Mouse (Mus musculus): Measurements from ENCODE around the gene Syna. TPM values are rescaled to one million over a fixed set of nuclear protein-coding genes. Genes with fewer than 3 reads are reported as not detected.

Syna gene
- polyA plus RNA-seq, 1 experiment from 2014 or later, result not detected

DNA sequence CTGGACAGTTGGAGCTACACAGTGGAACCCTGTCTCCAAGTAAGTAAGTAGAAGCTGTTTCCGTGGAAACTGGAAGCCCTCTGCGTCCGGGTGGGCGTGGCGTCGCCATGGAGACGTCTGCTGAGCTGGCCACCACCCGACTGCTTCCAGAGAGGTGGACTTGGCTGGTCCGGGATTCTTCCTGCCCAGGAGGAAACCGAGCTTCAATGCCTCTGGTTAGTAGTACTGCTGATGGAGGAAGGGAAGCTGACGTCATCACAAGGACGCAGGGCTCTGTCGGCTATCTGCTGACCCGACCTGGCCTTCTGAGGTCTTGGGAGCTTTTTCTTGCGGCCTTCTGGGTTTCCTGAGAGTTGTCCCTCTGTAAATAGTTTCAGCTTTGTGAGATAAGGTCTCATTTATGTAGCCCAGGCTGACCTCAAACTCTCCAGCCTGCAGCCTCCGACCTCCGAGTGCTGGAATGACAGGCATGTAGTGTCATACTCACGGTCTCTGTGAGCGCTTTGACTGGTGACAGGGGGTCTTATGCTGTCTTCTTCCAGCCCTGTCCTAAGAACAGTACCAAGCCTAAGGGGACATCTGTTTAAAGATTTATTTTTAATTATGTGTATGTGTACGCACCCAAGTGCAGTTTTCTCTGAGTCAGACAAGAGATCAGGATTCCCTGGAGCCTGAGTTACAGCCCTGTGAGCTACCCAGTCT is 4.4 kb downstream of the Syna start:
- 0 out of 2 replicates have a peak, but pooled peaks cover 1% of the 10 kb centered on the region for H3K36me3 ChIP-seq (replicated peaks)
- H3K27ac ChIP-seq (replicated peaks), result peak overlapping the region; percentile 66
- peak overlapping the region; percentile 41 for H3K4me3 ChIP-seq
- H3K27me3 ChIP-seq (replicated peaks; ENCODE audit: low read depth, poor library complexity, severe bottlenecking), result no peaks in the 10 kb centered on the region
- WGBS, result 12% methylated on average over 20 of the region's 20 CpGs
- H3K9me3 ChIP-seq, result no peaks in the 10 kb centered on the region
- peaks cover 35% of the 10 kb centered on the region for H3K4me1 ChIP-seq
- peak; percentile 89 for DNase-seq (ENCODE audit: low spot score)

DNA sequence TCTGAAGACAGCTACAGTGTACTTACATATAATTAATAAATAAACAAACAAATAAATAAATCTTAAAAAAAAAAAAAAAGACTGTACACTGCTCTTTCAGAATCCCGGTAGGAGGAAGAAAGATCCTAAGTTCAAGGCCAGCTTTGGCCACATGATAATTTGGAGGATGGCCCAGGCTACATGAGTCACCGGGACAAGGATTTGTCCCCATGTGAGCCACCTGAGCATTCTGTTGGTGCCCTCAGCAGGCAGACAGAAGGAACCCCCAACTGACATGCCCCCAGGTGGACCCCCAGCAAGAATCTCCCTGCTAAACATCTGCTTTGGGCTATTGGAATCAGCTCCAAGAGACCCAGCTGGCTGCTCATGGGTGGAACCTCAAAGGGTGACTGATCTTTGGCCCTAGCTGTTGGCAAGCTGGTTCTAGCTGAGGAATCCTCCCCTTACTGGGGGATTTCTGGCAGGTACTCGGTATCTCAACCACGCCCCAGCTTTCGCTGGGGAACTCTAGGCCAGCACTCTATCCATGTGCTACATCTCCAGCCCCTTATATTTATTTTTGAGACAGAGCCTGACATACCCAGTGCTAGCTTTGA is 5.9 kb downstream of the Syna start:
- DNase-seq (ENCODE audit: low spot score), result no peak
- H3K4me3 ChIP-seq, result no peak overlapping the region
- no peaks in the 10 kb centered on the region for H3K9me3 ChIP-seq
- no peaks in the 10 kb centered on the region for H3K27me3 ChIP-seq (replicated peaks; ENCODE audit: low read depth, poor library complexity, severe bottlenecking)
- no peak overlapping the region for H3K27ac ChIP-seq (replicated peaks)
- H3K36me3 ChIP-seq (replicated peaks), result 0 out of 2 replicates have a peak, but pooled peaks cover 13% of the 10 kb centered on the region
- peaks cover 48% of the 10 kb centered on the region for H3K4me1 ChIP-seq
- 92% methylated on average over 5 of the region's 5 CpGs for WGBS

DNA sequence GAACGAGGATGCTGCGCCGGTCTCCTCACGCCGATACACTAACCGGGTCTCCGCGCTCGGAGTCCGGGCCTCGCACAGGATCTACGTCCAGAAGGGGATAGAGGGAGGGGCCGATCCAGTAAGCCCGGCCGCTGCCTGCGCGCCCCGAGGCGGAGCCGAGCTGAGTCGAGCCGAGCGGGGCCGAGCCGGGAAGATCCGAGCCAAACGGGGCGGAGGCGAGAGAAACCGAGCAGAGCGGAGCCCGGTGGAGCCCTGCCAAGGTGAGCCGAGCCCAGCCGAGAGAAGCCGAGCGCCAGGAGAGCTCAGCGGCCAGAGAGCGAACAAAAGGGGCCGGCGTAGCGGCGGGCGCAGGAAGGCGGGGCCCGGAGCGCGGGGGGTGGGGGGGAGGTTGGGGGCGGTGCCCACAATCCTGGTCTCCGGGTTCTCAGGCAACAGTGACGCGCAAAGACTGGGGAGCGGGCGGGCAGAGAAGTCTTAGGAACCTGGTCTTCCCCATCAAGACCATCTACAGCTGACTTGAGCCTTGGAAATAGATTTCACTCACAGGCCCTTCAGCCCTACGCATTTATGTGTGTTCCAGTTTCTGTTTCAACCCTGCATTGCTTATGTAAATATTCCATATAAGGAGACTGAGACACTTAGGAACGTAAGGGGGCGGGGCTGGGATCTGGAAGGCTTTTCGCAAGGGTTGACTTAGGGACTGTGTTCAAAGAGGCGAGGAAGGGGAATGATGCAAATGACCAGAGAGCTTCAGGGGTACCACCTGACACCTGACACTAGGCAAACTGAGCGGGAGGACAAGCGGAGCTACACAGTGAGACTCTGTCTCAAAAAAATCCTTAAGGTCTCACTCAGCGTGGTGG is 7.6 kb downstream of the Syna start, which contains the start of gene Clip2:
Gene Clip2 (minus strand): TSS at position 325 of the 863 bp plus-strand sequence.
- DNase-seq (ENCODE audit: low spot score), result peak; percentile 96
- H3K27ac ChIP-seq (replicated peaks), result peak within 1 kb of the TSS; percentile 96
- H3K36me3 ChIP-seq (replicated peaks), result peaks cover 17% of the 10 kb centered on the region; the same call in 1 of the 2 replicates
- peaks cover 61% of the 10 kb centered on the region for H3K4me1 ChIP-seq
- H3K4me3 ChIP-seq, result peak within 1 kb of the TSS; percentile 96
- no peaks in the 10 kb centered on the region for H3K27me3 ChIP-seq (replicated peaks; ENCODE audit: low read depth, poor library complexity, severe bottlenecking)
- H3K9me3 ChIP-seq, result no peaks in the 10 kb centered on the region
- 1% methylated on average over 61 of the region's 61 CpGs for WGBS

DNA sequence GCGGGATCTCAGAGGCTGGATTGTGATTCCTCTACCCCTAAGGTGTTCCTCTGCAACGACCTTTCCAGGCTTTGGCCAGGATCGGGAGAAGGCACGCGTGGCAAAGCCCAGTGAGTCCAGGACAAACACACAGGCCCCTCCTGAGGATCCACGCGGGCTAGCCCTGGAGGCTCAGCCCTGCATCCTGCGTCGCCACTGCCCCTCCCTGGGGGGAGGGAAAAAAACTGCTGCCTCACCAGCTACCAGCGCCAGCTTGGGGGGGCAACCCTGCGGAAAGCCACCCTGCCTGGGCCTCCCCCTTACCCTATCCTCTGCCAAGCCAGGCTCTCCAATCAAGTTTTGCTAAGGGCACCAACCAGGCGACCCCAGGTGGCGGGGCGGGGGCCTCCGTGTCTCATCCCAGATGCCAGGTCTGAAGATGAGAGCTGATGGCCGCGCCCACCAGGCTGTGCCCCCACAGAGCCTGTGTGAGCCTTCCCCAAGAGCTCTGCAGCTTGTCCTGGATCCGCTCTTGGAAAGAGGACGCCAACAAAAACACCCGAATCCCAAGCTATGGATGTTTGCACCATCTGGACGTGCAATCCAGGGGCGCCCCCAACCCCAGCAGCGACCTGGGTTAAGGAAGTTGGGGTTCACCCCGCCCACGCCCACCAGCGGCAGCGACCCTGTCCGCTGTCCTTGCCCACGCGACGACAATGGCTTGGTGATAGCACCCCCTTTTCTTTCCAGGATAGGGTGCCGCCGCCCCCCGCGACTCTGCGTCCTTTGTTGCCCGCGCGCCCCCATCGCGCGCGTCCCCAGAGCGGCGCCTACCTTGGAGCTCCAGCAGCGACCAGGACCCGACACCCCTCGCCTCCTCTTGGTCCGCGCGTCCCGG is 8.5 kb downstream of the Syna start:
- no peaks in the 10 kb centered on the region for H3K27me3 ChIP-seq (replicated peaks; ENCODE audit: low read depth, poor library complexity, severe bottlenecking)
- peak overlapping the region; percentile 96 for H3K4me3 ChIP-seq
- no peaks in the 10 kb centered on the region for H3K9me3 ChIP-seq
- H3K27ac ChIP-seq (replicated peaks), result peak overlapping the region; percentile 96
- H3K36me3 ChIP-seq (replicated peaks), result peaks cover 21% of the 10 kb centered on the region; the same call in 1 of the 2 replicates
- 2% methylated on average over 52 of the region's 52 CpGs for WGBS
- peak; percentile 66 for DNase-seq (ENCODE audit: low spot score)
- H3K4me1 ChIP-seq, result peaks cover 63% of the 10 kb centered on the region

DNA sequence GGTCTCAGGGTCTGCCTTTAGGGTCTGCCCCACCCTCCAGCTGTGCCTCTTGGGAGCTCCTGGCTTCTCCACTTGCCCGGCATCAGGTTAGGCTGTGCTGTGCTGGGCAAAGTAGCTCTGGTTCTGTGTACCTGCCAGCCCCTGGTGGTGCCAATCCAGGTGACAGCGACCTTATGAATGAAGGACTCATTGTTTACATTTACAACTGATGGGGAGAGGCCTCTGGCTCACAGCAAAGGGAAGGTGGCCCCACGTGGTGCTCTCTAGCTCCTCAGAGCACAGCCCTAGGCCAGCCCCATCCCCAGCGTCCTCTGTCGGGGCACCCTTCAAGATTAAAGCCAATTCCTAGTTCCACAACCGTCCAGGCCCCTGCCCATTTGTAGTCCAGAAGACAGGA is 9.1 kb downstream of the Syna start:
- H3K4me3 ChIP-seq, result peak overlapping the region; percentile 96
- H3K27me3 ChIP-seq (replicated peaks; ENCODE audit: low read depth, poor library complexity, severe bottlenecking), result no peaks in the 10 kb centered on the region
- DNase-seq (ENCODE audit: low spot score), result no peak
- 12% methylated on average over 6 of the region's 6 CpGs for WGBS
- H3K4me1 ChIP-seq, result peaks cover 63% of the 10 kb centered on the region
- H3K27ac ChIP-seq (replicated peaks), result peak overlapping the region; percentile 96
- H3K36me3 ChIP-seq (replicated peaks), result peaks cover 26% of the 10 kb centered on the region; the same call in 1 of the 2 replicates
- no peaks in the 10 kb centered on the region for H3K9me3 ChIP-seq

DNA sequence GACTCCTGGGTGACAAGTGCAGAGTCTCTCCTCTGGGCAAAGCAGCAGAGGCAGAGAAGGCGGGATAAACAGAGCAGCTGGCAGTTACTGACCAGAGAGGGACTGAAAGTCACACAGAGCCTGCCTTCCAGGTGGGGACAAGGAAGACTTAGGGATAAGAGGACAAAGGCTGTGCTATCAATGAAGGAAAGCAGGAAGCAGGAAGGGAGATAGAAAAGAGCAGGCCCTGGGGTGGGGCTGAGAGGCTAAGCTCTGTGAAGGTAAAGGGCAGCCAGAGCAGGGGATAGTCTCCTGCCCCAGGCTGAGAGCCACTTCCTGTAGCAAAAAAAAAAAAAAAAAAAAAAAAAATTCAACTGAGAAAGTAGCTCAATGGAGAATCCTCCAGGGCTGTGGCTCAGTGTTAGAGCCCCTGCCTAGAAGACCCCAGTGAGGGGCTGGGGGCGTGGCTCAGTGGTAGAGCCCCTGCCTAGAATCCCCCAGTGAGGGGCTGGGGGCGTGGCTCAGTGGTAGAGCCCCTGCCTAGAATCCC is 10.3 kb downstream of the Syna start:
- H3K4me3 ChIP-seq, result 0 out of 2 replicates have a peak overlapping the region, but pooled peaks have one; percentile 1

DNA sequence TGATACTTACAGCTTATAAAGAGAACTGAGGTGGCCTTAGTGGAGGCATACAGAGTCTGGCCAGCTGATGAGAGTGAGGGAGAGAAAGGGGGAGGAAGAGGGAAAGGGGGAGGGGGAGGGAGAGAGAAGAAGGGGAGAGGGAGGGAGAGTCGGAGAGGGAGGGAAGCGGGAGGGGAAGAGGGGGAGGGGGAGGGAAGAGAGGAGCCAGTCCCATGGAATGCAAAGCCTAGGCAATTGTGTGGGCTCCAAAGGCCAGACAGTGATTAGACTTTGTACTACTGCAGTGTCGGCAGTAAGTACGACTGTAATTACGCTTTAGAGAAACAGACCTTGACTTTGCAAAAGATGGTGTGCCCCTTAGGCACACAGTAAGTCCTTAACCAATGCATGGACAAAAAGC is 11.7 kb downstream of the Syna start:
- WGBS, result 60% methylated on average over 5 of the region's 5 CpGs
- no peak overlapping the region for H3K27ac ChIP-seq (replicated peaks)
- DNase-seq (ENCODE audit: low spot score), result no peak

More for the DNA sequence above, 10.3 kb downstream of the Syna start:
- peaks cover 30% of the 10 kb centered on the region for H3K36me3 ChIP-seq (replicated peaks)
- no peaks in the 10 kb centered on the region for H3K27me3 ChIP-seq (replicated peaks; ENCODE audit: low read depth, poor library complexity, severe bottlenecking)
- no peak for DNase-seq (ENCODE audit: low spot score)
- no peak overlapping the region for H3K27ac ChIP-seq (replicated peaks)
- 82% methylated on average over 3 of the region's 3 CpGs for WGBS
- H3K4me1 ChIP-seq, result peaks cover 56% of the 10 kb centered on the region
- no peaks in the 10 kb centered on the region for H3K9me3 ChIP-seq

DNA sequence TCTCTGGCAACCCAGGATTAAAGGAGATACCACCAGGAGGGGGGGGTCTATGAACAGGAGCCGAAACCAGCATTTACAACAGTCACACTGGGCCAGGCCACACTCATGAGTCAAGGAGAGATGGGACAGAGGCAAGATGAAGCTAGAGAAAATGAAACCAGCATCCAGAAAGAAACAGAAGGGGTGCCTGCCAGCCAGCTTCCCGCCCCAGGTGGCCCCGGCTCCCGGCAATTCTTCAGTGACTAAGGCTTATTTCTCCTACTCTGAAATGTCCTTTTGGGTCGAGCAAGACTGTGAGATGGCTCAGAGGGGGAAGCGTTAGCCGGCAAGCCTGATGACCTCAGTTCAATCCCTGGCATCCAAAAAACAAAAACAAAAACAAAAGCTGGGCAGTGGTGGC is 13.2 kb downstream of the Syna start:
- Histone ChIP-seq H3K9me3 (no peaks in the 10 kb centered on the region), H3K4me3 (no peak overlapping the region), H3K27me3 (replicated peaks; ENCODE audit: low read depth, poor library complexity, severe bottlenecking) (no peaks in the 10 kb centered on the region), H3K4me1 (peaks cover 63% of the 10 kb centered on the region), H3K36me3 (replicated peaks) (peaks cover 41% of the 10 kb centered on the region), H3K27ac (replicated peaks) (no peak overlapping the region)
- 88% methylated on average over 7 of the region's 7 CpGs for WGBS
- DNase-seq (ENCODE audit: low spot score), result no peak

More for the DNA sequence above, 11.7 kb downstream of the Syna start:
- H3K9me3 ChIP-seq, result no peaks in the 10 kb centered on the region
- H3K4me3 ChIP-seq, result no peak overlapping the region
- peaks cover 60% of the 10 kb centered on the region for H3K4me1 ChIP-seq
- H3K27me3 ChIP-seq (replicated peaks; ENCODE audit: low read depth, poor library complexity, severe bottlenecking), result no peaks in the 10 kb centered on the region
- peaks cover 38% of the 10 kb centered on the region for H3K36me3 ChIP-seq (replicated peaks)

DNA sequence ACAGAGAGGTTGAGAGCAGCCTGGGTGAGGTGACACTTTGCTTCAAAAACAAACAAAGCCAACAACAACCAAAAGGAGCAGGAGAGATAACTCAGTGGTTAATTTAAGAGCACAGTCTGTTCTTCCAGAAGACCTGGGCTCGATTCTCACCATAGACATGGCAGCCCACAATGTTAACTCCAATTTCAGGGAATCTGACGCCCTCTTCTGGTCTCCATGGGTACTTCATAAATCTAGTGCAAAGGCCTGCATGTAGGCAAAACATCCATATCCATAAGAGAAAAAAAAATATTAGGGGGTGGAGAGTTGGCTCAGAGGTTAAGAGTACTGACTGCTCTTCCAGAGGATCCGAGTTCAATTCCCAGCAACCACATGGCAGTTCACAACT is 14.7 kb downstream of the Syna start:
- H3K27me3 ChIP-seq (replicated peaks; ENCODE audit: low read depth, poor library complexity, severe bottlenecking), result no peaks in the 10 kb centered on the region
- H3K4me1 ChIP-seq, result peaks cover 64% of the 10 kb centered on the region
- no peaks in the 10 kb centered on the region for H3K9me3 ChIP-seq
- peaks cover 36% of the 10 kb centered on the region for H3K36me3 ChIP-seq (replicated peaks)
- no peak overlapping the region for H3K27ac ChIP-seq (replicated peaks)
- WGBS, result 57% methylated on average over 3 of the region's 3 CpGs
- DNase-seq (ENCODE audit: low spot score), result no peak
- no peak overlapping the region for H3K4me3 ChIP-seq

DNA sequence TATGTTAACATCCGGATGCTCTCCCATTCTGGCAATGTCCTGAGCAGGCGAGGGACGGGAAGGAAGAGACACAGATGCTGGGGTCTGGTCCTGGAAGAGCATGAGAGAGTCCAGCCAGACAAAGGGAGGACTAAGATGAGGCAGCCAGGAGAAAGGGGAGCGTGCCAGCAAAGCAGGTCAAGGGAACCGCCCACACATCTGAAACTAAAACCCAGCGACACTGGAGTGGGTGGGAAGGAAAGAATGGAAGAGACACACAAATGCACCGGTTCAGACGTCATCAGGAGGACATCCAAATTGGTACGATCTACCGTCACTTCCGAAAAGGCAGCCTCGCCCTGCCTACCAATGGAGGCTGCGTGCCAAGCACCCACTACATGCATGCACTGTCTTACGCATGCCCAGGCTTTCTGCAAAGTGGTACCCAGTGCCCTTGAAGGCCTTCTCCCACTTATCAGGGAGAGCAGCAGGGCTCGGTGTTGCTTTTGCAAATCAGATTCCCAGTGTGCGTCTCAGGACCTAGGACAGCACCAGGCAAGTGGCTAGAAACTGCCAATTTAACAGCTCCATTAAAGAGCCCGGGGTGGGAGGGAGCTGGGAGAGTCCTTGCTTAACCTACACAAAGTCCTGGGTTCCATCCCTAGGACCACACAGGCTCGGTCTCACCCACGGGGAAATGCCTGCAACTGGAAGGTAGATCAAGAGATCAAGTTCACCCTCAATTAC is 15.3 kb downstream of the Syna start:
- Histone ChIP-seq H3K9me3 (no peaks in the 10 kb centered on the region), H3K27ac (replicated peaks) (no peak overlapping the region), H3K27me3 (replicated peaks; ENCODE audit: low read depth, poor library complexity, severe bottlenecking) (no peaks in the 10 kb centered on the region), H3K4me1 (peaks cover 65% of the 10 kb centered on the region), H3K36me3 (replicated peaks) (peaks cover 32% of the 10 kb centered on the region), H3K4me3 (no peak overlapping the region)
- peak; percentile 46 for DNase-seq (ENCODE audit: low spot score)
- 68% methylated on average over 19 of the region's 19 CpGs for WGBS

DNA sequence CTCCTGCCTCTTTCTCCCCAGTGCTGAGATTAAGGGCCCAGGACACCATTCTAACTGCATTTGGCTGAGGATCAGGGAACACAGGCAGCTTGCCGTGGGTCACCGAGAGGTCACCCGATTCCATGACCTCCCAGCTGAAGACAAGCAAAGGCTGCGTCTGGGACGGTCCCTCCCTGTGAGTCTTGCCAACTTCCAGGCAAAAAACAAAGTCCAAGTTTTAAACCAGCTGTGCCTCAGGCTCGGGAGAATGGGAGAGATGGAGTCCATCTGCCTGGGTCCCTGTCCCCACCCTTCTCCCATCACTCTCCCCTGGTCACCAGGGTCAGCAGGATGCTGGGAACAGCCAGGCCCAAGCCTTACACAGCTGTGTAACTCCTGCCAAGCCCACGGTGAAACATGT is 18.3 kb downstream of the Syna start:
- Histone ChIP-seq H3K27me3 (replicated peaks; ENCODE audit: low read depth, poor library complexity, severe bottlenecking) (no peaks in the 10 kb centered on the region), H3K36me3 (replicated peaks) (peaks cover 46% of the 10 kb centered on the region), H3K27ac (replicated peaks) (peak overlapping the region; percentile 15; the same call in 1 of the 2 replicates), H3K4me1 (peaks cover 55% of the 10 kb centered on the region), H3K9me3 (peaks cover 11% of the 10 kb centered on the region; the same call in 1 of the 2 replicates), H3K4me3 (no peak overlapping the region)
- peak; percentile 23 for DNase-seq (ENCODE audit: low spot score)
- 25% methylated on average over 7 of the region's 7 CpGs for WGBS
